Mouse (Mus musculus): ENCODE measurements around the gene Ccdc191. TPM values are rescaled to one million over a fixed set of nuclear protein-coding genes. Genes with fewer than 3 reads are reported as not detected.

The Ccdc191 gene
- total RNA-seq, 2 experiments from 2014 or later = 1.3 to 3.3 TPM

DNA sequence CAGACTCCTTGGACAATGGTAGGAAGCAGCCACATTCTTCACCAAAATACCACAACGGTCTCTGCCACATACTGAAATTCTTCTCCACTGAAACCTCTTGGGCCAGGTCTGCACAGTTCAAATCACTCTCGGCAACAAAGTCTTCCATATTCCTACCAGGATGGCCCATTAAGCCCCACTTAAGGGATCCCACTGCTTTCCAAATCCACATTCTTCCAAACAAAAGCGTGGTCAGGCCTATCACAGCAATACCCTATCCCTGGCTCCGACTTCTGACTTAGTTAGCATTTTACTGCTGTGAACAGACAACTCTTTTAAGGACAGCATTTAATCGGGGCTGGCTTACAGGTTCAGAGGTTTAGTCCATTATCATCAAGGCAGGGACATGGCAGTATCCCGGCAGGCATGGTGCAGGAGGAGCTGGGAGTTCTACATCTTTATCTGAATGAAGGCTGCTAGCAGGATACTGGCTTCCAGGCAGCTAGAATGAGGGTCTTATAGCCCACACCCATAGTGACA is 36.8 kb downstream of the Ccdc191 start, which contains the start of gene Qtrt2:
Gene Qtrt2 (minus strand): TSS at position 469 of the 519 bp plus-strand sequence.
- no peak for ATAC-seq (replicated peaks; ENCODE audit: low FRiP score, poor library complexity, severe bottlenecking)

DNA sequence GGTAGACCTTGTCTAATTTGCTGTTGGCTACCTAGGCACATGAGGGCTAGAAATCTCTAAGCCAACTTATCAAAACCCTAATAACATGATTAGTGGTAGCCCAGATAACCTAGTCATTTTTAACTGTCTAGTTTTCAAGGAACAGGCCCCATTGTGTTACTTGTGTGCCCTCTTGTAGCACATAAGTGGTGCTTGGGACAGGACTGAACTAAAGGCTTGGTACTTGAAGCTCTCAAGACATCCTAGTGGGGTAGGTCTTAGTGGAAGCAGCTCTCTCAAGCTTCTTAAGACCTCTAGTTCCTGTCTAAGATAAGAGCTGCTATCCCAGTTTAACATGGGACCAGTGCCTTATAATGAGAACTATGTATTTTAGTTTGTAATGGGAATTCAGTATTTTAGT is 41.0 kb downstream of the Ccdc191 start:
- no peak for ATAC-seq (replicated peaks; ENCODE audit: low FRiP score, poor library complexity, severe bottlenecking)

DNA sequence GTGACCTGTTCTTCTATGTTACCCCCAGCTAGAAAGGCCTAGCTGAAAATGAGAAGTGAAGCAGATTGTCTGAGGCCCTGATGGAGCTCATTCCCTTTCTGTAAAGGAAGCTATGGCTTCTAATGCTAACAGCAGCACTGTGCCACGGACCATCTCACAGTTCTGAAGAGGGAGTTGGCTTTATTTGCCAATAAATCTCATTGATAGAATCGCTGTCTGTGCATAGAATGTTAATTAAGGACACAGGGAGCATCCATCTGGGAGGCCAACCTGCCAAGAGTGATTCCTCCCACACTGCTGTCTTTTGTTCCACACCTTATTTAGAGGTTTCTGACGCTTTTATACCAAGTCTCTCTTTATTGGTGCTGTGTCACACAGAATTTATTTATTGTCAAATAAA is 41.9 kb downstream of the Ccdc191 start:
- ATAC-seq (replicated peaks; ENCODE audit: low FRiP score, poor library complexity, severe bottlenecking) = no peak

DNA sequence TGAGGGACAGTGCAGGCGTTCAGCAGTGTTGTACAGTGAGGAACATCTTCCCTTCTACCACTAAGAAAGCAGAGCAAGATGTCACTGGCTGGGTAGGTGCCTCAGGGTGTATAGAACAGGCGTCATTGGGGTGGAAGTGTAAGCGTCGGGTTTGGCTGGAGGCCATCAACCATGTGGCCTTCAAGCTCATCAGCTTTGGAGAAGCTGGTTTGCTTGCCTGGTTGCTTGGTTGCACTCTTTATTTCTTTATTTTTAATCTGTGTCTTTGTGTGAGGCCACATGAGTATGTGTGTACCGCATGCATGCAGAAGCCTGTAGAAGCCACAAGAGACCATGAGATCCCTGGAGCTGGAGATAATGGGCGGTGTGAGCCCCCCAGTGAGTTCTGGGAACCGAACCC is 42.7 kb downstream of the Ccdc191 start:
- ATAC-seq (replicated peaks; ENCODE audit: low FRiP score, poor library complexity, severe bottlenecking) = no peak

DNA sequence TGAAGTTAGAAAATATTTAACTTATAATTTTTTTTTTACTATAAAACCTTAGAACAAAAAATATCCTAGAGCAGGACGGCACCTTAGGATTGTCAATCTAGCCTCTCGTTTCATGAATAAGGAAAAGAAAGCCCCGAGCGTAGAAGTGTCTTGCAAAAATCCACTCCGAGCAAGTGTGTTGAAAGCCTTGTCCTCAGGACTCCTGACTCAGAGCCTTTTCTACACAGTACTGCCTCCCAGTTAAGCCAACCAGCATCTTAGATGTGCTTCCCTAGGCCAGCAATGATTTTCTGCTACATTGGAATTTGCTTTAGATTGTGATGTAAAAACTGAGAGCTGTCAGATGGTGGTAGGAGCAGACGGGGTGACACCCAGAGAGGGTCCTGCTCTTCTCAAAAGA is 43.4 kb downstream of the Ccdc191 start:
- no peak for ATAC-seq (replicated peaks; ENCODE audit: low FRiP score, poor library complexity, severe bottlenecking)

DNA sequence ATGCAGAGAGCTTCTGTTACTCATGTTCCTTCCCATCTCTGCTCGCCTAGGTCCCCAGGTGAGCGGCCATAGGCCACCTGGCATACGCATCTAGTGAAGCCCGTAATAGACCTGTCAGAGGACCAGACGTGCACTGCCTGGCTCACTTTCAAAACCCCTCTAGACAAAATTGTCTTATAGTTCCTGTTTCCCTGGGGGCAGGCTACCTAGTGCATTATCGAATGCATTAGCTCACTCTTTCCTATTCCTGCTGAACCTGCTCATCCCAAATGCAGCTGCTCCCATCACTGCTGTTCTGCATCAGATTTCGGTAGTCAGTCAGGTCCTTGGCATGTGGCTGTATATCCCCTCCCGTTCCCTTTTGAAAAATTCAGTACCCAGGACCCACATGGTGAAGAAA is 45.3 kb downstream of the Ccdc191 start:
- no peak for ATAC-seq (replicated peaks; ENCODE audit: low FRiP score, poor library complexity, severe bottlenecking)

DNA sequence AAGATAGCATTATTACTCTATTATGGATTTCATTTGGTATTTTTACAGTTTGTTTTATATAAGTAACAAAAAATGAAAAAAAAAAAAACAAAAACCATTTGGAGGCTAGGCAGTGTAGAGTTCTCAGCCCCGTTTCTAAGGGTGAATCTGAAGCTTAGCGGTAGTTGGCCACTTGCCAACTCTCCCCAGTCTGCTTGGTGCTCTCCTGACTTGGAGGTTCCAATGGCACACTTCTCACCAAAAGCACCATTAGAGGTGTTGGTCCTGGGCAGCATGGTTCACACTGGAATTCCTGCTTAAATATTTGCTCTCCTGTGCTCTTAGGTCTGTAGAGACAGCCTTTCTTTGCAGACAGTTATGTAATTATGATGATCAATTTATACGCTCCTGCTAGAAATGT is 45.8 kb downstream of the Ccdc191 start:
- ATAC-seq (replicated peaks; ENCODE audit: low FRiP score, poor library complexity, severe bottlenecking) = no peak

DNA sequence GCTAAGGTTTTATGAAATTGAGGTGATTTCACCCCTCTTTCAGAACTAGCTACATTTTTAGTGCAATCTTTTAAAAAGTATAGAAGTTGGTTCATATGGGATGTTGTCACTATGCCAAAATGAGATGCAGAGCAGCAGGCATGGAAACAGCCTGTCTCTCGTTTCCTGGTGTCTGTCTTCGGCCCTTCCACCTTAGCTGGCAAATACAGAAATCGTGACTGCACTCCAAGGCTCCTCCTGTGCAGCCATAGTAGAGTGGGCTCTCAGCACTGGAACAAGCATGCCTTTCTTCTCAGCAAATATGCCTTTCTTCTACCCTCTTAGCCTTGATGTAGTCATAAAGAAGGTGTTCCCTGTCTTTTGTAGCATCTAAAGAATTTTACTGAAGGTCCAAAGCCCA is 46.3 kb downstream of the Ccdc191 start:
- ATAC-seq (replicated peaks; ENCODE audit: low FRiP score, poor library complexity, severe bottlenecking) = no peak

DNA sequence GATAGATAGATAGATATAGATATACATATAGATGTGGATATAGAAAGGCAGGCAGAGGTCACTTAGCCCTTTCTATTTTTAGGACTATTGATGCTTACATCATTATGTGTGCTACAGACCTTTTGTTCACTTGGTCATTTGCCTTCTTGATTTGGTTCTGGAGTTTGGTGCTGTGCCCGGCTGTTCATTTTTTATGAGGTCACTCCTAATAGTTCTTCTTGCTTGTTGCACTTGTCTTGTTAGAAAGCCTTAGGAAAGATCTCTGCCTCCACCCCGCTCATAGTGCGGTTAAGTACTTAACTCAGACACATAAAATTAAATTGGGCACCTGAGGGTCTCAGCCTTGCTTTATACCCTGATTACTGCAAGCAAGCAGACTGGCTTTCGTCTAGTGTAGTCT is 51.2 kb downstream of the Ccdc191 start:
- ATAC-seq (replicated peaks; ENCODE audit: low FRiP score, poor library complexity, severe bottlenecking) = no peak

DNA sequence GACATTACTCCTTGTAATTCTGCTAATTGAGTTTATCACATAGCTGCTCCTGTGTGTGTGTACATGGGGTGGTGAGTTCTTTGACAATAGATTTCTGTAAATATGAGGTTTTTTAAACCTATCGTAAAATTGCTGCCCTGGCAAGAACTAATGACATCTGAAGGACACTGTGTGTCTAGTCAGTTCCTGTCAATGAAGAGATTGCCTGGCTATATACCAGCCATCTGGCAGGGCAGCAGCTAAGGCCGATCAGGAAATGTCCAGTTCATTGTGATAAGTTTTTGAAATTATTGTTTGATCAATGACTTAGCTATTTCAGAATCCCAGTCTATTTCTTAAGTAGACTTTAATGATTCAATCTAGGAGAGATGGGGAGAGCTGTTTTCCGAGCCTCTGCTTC is 55.8 kb downstream of the Ccdc191 start:
- ATAC-seq (replicated peaks; ENCODE audit: low FRiP score, poor library complexity, severe bottlenecking) = no peak

DNA sequence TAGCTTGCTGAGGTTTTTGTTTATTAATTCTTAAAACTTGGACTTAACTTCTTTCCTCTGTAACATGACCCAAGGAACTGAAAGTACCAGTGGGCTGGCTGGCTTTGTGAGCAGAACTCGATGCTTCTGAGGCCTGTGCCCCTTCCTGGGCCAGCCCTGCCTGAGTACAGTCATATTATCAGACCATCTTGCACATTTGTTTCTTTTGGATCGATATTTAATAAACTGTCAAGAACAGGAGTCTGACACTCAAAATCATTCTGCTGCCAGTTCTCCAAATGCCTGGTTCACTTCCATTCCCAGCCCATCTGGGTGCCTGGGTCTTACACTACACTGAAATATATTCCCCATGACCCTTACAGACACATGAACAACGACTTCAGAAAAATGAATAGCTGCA is 56.3 kb downstream of the Ccdc191 start:
- ATAC-seq (replicated peaks; ENCODE audit: low FRiP score, poor library complexity, severe bottlenecking) = no peak

DNA sequence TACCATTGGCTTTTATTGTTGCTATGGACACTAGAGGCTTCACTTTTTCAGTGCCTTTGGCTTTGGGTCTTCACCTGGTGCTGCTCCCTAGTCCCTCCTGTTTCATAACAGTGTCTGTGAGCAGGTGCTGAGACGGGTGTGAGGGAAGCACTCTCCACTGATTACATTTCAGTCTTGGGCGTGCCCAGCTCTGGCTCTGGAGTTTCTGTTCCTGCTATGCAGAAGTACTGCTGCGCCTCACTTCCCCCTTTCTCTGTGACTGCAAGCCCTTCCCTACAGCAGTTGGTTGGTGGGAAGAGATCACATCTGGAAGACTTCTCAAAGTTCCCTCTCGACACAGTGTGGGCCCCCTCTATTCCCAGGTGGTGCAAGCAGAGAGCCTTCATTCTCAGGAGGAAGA is 62.0 kb downstream of the Ccdc191 start:
- peak; percentile 34; the same call in 1 of the 2 replicates for ATAC-seq (replicated peaks; ENCODE audit: low FRiP score, poor library complexity, severe bottlenecking)

DNA sequence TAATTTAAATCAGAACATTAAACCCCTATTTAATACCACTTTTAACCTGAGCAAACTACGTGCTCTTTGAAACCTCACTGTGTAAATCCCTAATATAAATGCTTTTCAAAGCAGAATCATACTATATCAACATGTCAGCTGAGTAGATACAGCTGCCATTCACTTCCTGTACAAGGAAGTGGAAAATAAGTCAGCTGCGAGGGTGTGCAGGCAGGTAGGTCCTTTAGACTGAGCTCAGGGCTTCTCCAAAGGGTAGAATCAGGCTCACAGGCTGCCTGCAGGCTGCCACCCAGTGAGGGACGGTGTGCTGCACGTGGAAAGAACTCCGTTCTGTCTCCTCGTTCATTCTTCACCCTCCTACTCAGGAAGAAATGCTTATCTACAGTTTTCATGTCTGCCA is 65.3 kb downstream of the Ccdc191 start:
- ATAC-seq (replicated peaks; ENCODE audit: low FRiP score, poor library complexity, severe bottlenecking) = no peak

DNA sequence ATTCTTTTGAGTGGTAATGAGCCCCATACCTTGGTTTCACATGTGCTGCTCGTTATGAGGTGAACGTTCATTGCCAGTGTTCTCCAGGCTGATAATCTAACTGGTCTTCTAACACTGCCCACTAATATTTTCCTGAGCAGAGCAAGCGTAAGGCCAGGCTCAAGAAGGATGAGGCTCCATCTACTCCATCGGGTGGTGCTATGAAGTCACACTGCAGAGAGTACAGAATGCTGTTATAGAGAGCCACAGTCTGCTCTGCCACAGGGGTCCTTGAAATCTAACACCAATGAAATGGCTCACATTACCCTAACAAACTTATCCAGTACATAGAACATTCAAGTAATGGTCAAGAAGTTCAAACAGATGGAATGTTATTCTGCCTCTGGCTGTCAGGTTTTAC is 68.4 kb downstream of the Ccdc191 start:
- ATAC-seq (replicated peaks; ENCODE audit: low FRiP score, poor library complexity, severe bottlenecking) = no peak

DNA sequence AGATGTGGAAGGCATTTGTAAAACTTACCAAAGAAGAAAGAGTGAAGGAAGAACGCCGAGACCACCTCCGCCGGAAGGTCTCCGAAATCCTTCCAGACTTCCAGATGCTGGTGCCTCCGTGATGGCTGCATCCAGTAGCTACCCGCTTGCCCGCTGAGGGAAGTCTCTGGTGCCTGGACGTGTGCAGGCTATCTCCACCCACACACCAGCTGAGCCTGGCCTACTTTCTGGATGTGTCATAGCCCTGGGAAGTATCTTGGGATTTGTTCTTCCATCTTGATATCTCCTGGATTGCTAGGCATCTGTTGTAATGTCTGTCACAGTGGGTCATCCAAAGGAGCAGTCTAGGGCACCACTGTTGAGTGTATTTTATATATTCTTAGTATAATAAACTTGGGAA is 73.7 kb downstream of the Ccdc191 start:
- no peak for ATAC-seq (replicated peaks; ENCODE audit: low FRiP score, poor library complexity, severe bottlenecking)

DNA sequence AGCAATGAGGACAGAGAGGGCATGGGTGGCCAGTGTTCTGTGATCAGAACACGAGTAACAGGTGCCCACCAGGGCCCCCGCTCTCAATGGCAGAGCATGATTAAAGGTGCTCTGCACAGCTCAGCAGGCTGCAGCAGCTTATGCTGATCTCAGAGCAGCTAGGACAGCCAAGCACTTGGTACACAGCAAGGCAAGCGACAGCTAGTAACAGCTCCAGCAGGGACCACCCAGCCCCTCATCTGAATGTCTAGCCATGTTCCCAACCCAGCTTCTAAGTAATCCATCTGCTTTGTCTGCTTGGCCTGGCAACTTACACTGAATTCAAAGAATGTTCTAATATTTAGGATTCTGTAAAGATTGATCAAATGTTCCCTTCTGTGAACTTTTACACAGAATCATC is 74.2 kb downstream of the Ccdc191 start:
- no peak for ATAC-seq (replicated peaks; ENCODE audit: low FRiP score, poor library complexity, severe bottlenecking)

DNA sequence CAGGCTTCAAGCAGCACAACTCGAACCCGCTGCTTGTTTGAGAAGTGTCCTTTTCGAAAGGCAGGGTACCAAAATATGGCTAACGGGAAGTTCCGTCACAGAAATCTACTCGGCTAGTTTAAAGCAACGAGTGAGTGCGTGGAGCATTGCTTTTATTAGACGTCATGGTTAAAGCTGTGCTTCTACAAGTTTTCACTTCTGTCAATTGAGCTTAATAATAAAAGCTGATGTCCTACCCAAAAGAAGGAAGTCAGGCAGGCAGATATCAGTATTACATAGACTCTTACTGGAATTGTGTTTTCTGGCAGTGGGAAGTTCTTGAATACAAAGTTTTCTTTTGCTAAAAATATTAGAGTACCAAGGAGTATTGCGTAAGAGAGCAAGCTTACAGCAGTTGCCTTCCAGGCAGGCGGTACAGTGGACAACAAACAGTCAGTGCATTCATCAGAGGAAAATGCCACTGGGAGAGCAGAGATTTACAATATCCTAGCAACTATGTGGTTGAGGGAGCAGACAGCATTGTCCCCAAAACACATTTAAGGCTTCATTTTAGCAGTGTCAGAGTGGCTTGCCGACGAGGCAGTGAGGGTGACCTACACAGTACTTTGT is 76.3 kb downstream of the Ccdc191 start:
- ATAC-seq (replicated peaks; ENCODE audit: low FRiP score, poor library complexity, severe bottlenecking) = no peak

DNA sequence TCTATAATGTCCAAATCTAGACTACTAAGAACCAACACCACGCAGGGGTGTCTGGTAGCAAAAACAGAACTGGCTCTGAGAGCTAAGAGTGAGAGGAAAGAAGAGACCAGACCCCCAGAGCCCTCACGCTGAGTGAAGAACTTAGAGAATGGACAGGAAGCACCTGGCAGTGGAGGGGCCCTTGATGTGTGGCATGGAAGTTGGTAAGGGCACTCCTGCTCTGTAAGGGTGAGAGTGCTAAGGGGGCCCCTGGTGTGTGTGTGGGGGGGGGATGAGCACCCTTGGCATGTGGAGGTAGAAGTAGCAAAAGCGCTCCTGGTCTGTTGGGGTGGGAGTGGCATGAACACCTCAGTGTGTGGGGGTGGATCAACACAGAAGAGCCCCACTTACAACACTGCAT is 80.8 kb downstream of the Ccdc191 start:
- no peak for ATAC-seq (replicated peaks; ENCODE audit: low FRiP score, poor library complexity, severe bottlenecking)

DNA sequence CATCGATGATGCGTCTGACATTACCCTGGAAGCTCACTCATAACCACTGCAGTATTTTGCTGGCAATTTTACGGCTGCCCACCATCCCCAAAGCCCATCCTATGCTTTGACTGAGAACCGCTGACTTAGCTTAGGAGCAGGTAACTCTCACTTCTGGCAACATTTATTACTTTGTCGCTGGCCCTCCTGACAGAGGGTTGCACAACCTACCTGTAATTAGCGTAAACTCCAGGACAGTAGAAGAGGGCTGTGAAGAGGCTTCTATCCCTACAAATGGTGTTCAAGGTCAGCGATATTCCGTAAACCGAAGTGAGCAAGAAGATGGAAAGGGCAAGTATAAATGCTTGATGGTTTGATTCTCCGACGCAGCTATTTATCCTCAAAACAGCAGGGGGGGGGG is 81.6 kb downstream of the Ccdc191 start:
- no peak for ATAC-seq (replicated peaks; ENCODE audit: low FRiP score, poor library complexity, severe bottlenecking)

DNA sequence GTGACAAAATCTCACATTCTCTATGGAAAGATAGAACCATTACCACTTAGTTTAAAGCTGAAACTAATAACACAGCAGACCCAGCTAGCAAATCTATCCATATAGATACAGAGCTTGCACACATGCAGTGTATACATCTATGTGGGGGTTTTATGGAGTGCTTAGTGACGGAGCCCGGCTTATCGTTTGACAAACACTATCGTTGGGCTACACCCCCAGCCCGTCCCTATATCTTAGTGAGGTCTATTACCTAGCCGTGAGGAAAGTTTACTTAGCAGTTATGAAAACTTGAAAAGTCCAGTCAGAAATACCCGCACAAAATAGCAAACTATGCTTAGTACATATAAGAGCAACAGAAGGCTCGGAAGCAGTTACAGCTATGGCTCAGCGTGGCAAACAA is 82.1 kb downstream of the Ccdc191 start:
- ATAC-seq (replicated peaks; ENCODE audit: low FRiP score, poor library complexity, severe bottlenecking) = no peak

DNA sequence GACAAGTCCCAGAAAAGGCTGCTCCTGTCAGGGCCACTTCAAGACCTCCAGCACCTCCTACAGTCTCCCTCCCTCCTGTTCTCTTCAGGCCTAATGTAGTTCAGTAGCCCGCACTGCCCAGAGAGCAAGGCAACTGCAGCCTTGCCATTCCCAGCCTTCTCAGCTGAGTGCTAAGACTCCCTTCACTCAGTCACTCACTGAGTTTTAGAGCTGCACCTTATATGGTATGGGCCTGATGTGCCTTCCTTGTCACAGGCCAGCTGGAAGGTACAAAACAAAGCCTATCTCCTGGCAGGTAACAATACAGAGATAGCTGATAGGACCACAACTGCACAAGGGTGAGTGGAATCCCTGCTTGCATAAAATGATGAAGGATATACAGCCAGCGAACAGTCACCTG is 82.8 kb downstream of the Ccdc191 start:
- no peak for ATAC-seq (replicated peaks; ENCODE audit: low FRiP score, poor library complexity, severe bottlenecking)

DNA sequence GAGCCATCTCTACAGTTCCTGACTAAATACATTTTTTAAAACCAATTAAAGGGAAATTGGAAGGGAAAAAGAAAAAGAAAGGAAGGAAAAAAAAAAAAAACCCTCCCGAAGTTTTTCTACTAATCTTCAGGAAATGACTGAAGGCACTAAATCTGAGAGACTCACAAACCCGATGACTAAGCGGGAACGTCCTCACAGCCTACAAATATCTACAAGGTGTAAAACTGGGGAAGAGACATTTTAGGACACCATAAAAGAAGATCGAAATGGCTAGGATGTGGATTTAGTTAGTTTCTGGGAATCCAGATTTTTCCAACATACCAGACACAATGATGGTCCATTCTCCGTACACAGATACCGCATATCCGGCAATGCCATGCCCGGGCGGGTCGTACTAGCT is 83.5 kb downstream of the Ccdc191 start:
- ATAC-seq (replicated peaks; ENCODE audit: low FRiP score, poor library complexity, severe bottlenecking) = no peak
